Mouse (Mus musculus): ENCODE measurements around the gene Olfr599.
"Not testable (repeated sequence)": the region's sequence is repeated elsewhere in the genome, so short reads cannot be mapped to it uniquely, and the experiment has no call there.

Olfr599 gene

DNA sequence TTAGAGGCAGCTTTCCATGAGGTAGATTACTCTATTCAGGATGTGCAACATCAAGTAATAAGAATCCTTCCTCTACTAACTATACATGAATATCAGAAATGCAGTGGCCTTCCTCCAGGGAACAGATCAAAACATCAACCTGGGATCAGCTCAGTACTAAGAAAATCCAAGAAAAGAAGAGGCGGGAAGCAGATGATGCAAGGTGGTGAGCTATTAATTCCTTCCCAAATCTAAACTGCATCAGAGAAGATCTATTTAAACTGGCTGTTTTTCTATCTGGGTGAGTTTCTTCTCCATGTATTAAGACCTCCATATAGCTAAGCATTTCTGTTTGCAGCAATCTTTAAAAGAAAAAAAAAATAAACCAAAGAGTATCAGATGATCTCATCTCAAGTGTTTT, at the start of gene Olfr599:
Olfr599 (plus strand) TSS at position 301 of the 400 bp plus-strand sequence.
- no peak for DNase-seq (ENCODE audit: extremely low read depth, low read depth)

- not testable (repeated sequence) for DNase-seq (ENCODE audit: extremely low read depth, low read depth)
Measured at GRCm38 (mm10) chr7:103305348-103305747, 30.4 kb upstream of the Olfr599 start, which contains the start of gene Olfr596. Olfr596 (plus strand) TSS chr7:103305648.

GRCm38 (mm10) chr7:103316015-103316414, 19.7 kb upstream of the Olfr599 start, which contains the start of gene Olfr597:
Olfr597 (plus strand) TSS chr7:103316315.
- not testable (repeated sequence) for DNase-seq (ENCODE audit: extremely low read depth, low read depth)

GRCm38 (mm10) chr7:103323268-103323667, 12.4 kb upstream of the Olfr599 start, which contains the start of gene Olfr598:
Olfr598 (plus strand) TSS chr7:103323568.
- DNase-seq (ENCODE audit: extremely low read depth, low read depth) = no peak

DNA sequence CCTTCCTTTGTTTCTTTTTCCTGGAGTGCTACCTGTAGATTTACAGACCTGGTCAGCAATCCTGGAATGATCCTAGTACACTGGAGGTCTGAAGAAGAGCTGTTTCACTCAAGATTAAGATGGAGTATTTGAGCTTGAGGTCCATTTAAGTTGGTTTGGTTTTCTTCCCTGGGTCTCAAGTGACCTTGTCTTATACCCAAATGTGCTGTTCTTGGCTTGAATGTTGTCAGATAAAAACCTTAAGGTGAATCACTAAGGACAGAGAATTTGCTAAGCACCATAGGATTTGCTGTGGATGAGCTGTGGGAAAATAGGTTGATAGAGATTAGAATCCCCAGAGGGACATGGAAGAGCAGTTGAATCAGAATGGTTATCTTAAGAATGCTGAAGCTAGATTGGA, 13.9 kb downstream of the Olfr599 start, which contains the start of gene Olfr600:
Olfr600 (minus strand) TSS at position 101 of the 400 bp plus-strand sequence.
- DNase-seq (ENCODE audit: extremely low read depth, low read depth) = no peak

DNA sequence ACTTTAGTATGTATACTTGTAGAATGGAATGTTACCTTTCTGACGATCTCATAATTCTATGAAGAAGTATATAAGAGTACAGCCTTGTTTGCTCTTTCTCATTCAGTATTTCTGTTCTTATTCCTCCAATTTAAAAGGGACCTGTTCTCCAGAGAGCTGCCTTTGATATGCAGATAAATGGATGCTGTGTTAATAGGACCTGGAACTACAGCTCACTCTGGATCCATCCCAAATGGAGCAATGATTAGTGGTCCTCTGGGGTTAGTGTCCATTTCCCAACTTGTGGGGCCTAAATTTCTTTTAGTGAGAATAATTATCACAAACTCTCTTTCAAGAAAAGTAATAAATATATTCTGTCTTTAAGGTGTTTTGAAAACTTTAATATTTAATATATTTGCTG, 26.8 kb downstream of the Olfr599 start, which contains the start of gene Olfr601:
Olfr601 (minus strand) TSS at position 101 of the 400 bp plus-strand sequence.
- DNase-seq (ENCODE audit: extremely low read depth, low read depth) = no peak

DNA sequence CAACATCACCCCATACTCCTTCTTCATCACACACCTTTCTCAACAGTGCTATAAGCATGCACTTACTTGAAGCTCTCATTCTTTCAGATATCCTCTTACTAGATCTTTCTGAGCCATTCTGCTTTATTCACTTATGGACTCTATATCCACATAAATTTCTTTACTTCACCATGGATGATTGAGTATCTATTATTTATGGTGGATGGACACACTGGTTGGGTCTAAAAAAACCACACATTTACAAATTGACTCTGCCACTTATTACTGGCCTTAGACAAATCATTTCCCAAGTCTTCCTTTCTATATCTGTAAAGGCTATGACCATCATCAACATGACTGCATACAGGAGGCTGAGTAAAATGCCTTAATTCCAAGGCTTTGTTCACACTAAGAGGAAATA, 50.4 kb downstream of the Olfr599 start, which contains the start of gene Olfr603:
Olfr603 (minus strand) TSS at position 101 of the 400 bp plus-strand sequence.
- no peak for DNase-seq (ENCODE audit: extremely low read depth, low read depth)
